Mouse (Mus musculus) frontal cortex, adult 2 months (tissue): ENCODE measurements at regions not wholly inside any gene's neighbourhood (a gene's known extent, or its start where the extent isn't known, plus 50 kb on each side); places are given as distances from the start of the nearest gene placed in this dataset.

Experiments
- DNase-seq, 2 experiments: peaks; one replicate each; pipeline ENCODE4 v3.0.0; 2022; ENCODE audit warnings: low spot score in 1 of 2; ENCODE audit errors: extremely low spot score in 1 of 2

DNA sequence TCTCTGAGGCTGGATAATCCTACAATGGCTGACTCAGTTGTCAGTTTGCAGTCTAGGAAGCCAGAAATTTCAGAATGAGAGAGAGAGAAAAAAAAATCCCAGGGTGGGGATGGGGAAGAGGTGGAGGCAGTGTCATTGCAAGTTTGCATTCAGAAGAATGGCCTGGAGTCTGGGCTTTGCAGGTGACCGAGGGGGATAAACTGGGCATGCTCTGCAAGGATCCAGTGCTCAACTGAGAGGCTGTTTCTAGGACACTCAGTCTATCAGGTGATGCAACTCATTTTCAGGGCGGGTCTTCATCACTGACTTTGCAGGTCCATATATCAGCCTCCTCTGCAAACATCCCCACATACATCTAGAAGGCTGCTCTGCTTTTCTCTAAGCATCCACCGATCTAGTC is 256.7 kb downstream of the Dact1 start:
- DNase-seq: no peak

DNA sequence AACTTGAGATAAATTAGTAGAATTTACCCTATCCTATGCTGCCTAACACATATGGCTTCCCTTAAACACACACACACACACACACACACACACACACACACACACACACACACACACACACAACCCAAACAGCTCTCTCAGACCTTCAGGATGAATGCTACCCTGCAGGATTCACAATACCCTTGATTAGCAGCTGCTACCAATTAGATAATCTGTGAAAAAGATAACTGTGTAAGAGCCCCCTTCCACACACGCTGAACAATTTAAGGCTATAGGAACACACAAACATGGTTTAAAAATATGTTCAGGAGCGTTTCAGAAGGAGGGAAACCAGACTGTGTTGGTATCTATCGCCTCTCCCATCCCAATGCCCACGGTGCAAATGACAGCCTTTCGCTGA is 258.6 kb downstream of the Dact1 start:
- DNase-seq: no peak

DNA sequence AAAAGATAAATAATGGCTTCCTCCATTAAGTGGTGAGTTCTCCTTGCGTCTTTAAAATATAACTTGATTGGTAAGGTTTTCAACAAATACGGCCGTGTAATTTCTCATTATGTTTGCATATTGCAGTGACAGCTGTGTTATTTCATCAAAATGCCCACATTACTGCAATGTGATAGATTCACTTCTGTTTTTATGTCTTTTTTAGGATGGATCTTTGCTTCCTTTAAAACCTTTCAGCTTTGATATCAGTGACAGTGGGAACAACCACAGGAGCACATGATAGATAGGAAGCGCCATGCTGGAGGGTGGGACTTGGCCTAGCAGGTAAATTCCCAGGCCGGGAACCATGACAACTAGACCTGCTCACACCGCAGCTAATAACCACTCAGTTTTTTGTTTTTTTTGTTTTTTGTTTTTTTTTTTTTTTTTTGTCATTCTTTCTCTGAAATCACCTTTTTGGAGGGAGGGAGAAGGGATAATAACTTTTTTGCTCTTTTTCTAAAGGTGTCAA is 259.3 kb downstream of the Dact1 start:
- DNase-seq: no peak

DNA sequence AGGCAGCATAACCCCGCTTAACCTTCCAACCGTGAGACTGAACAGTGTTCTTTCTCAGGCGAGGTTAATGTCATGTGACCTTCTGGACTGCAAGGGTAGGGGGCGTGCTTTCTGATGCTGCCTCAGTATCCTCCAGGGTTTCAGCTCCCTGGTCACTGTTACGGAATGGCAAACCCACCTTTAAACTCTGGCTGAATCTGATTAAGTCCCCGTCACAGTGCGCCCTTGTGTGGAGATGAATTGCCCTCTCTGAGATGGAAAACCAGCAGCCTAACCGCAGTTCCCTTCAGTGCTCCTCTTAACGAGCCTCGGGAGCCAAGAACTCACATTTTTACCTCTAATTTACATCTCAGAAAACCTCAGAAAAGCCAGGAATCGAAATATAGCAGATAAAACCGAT is 260.0 kb downstream of the Dact1 start:
- DNase-seq: no peak

DNA sequence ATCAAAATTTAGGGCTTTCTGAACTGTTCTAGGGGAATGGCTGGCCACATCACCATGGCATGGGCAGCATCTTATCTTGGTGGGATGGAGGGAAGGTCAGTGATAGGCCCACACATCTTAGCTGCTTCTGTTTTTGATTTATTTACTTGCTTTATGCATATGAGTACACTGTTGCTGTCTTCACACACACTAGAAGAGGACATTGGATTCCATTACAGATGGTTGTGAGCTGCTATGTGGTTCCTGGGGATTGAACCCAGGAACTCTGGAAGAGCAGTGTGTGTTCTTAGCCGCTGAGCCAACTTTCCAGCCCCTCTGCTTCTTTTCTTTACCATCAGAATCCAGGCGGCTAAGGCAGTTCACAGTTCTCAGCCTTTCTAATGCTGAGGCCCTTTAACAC is 260.4 kb downstream of the Dact1 start:
- DNase-seq: no peak

DNA sequence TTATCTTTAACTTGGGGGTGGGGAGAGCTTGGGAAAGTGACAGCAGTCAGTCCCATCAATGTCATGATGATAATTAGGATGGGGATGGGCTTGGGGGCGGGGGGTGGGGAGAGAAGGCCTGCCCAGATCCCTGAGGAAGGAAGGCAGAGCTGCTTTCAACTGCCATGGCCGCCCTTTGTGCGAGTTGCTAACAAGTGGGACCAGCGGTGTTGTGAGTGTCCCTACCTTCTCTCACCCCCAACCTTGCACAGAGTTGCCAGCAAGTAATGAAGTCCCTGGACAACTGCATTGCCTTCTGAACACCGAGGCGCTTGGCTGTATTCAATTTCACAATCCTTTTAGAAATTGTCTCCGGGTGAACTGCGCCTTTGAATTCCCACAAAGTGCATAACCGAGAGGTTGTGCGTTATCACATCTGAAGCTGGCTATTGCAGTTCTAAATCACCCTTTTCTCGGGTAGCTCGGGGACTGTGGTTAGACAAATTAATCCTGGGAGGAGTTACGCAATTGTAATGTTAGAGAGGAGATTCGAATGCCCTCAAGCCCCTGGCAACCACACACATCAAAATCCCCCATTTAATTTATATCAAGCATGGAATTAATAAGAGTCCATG is 257.9 kb upstream of the Daam1 start:
- DNase-seq: no peak

DNA sequence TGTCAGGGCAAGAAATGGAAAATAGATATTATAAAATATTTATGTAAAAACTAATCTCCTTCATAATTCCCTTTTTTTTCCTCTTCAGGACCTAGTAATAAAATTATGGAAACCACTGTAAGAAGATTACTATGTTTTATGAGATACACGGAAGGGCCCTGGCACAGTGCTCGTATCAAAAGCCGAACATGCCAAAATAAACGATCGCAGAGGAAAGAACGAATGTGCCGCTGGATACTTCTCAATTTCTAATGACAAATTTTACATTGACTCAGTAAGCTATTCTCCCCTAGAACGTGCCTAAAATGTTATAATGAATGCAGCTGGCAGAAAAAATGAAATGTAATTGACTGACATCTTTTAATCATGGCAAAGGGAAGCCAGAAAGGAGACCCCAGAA is 257.4 kb upstream of the Daam1 start:
- no peak for DNase-seq

DNA sequence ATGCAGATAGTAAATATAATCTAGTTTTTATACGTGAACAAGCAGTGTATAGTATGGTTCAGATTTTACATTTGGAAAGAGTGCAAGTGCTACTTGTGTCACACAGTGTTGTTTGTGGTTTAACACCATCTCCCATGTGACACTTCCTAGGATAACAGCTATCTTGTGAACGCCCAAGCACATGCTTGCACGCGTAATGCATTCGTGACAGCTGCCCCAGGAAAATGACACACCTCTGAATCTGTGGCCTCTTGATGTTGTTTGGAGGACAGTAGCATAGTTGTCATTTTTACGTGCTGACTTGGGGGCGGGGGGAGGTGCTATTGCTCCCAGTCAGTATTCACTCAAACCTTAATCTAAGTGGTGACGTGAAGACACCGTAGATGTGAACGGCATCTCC is 256.2 kb upstream of the Daam1 start:
- DNase-seq: no peak

DNA sequence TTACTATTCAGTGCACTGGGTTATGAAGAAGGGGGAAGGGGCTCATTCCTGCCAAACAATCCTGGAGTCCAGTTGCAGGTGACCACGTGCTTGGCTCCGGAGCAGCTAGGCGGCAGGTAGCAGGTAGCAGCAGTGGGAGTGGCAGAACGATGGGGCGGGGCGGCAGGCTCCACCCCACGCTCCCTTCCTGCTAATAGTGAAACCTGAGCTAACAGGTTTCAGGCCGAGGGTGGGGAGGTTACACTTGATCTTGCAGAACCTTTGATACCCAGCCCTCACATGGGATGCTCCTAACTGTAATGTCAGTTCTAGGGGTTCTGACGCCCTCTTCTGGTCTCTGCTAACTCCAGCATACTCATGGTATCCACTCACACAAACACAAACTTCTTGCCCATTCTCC is 253.5 kb upstream of the Daam1 start:
- no peak for DNase-seq

DNA sequence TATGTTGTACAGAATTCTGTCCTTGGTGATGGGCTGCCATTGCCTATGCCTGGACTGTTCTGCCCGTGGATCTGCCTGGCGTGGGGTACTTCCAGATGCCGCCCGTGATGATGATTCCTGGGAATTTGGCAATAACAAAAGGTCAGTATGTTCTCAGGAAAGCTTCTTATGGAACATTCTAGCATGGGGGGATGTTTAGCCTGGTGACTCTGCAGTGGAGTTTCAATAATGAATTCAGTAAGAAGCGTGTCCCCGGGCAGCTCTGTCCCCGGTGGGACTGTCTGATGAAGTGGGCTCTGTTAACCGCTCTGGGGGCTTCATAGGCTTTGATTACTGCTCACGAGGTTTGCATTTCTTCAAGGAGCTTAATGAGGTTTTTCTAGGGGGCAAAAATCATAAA is 252.9 kb upstream of the Daam1 start:
- no peak for DNase-seq

DNA sequence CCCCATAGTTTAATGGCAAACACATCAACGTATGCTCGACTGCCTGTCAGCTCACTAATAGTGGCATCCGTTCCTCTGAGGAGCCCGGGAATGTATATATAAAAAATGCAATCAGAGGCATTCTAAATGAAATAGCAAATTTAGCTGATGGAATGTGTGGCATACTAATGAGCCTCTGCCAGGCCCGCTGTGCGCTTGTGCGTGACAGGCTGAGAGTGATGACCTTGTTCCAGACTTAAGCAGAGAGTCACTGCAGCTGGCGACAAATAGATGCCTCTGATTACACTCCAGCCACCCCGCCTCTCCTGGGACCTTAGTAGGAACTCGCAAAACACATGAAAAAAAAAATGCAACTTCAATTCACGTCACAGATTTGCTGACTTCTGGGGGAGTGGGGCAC is 252.0 kb upstream of the Daam1 start:
- no peak for DNase-seq

DNA sequence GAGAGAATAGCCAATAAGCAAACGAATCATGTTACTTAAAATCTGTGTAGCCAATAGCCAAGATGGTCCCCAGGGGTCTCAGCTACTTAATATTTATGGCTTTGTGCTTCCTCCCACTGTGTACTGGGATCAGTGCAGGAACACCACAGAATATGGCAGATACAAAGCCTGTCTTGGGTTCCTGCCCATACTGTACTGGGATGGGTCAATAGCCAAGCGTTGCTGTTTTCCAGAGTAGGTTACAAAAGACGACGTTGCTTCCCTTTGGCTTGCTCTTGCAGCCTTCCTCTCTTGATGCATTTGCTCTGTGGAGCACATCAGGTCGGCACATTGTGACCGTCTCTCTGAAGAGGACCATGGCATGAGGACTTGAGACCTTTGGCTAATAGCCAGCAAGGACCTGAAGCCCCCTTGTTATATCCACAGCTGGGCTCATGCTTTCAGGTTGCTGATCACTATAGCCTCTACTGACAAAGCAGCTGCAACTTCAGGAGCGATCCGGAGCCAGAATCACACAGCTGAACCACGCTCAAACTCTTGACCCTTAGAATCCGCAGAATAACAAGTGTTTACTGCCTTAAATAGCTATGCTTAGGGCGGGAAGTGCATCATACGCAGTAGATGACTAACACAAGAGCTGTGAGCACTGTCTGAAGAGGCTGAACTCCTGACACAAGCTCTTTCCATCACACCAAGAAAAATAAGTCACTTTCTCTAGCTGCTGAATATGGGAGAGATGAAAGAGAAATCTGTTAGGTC is 250.2 kb upstream of the Daam1 start:
- DNase-seq: no peak

DNA sequence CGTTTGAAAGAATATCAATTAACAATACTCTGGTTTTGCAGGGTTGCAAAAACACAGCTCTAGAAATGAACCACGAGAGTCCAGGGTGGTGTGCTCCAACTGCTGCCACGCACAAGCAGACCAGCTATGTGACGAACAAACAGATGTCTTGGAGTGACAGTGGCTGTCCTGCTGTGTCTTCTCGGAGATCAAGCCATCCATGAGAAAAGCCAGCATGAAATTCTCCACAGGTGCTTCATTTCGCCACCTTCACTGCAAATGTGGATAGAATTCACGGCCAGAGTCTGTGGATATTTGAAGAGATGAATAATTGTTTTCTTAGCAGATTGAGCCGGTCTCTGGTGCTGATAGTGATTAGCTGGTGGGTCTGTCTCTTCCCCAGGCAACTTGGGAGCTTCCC is 246.3 kb upstream of the Daam1 start:
- DNase-seq: no peak

DNA sequence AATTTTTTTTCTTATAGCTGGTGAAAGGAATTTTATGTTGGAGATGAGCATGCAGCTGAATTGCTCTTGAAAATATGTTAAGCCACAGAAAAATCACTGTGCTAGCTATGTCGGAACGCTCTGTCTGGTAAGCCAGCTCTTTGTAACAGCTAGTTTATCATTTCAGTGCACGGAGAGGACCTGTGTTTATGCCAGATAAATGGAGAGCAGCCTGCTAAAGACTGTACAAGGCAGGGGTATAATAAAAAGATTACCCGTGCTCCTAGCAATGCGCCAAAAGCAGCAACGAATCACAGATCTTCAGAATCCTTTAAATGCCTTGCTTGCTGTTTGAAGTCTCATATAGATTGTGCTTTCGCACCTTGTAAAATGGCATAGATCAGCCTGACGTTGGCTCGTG is 232.2 kb upstream of the Daam1 start:
- DNase-seq: no peak

DNA sequence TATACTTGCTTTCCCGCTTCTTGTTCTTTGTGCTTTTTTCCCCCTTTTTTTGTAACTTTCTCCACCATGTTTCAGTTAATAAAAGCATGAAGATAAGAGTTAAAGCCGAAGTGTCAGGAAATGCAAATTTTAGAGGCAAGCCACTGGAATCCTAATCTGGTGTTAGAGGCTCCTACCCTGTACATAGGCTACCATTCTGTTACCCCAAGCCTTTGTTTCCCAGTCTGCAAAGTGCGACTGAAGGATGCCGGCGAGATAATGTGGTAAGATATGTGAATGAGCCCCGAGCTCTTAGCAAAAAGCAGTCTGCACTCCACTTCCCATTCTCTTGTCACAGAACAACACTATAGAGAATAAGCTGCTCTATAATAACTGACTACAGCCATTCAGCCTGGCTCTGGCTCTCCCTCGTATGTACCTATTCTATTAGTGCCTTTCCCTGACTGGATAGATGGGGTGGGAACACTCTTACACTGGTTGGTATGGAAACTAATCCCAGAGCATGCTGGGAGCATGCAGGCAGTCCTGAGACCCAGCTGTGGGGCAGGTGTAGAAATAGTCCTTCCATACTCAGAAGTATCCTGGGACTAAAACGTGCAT is 229.7 kb upstream of the Daam1 start:
- no peak for DNase-seq

DNA sequence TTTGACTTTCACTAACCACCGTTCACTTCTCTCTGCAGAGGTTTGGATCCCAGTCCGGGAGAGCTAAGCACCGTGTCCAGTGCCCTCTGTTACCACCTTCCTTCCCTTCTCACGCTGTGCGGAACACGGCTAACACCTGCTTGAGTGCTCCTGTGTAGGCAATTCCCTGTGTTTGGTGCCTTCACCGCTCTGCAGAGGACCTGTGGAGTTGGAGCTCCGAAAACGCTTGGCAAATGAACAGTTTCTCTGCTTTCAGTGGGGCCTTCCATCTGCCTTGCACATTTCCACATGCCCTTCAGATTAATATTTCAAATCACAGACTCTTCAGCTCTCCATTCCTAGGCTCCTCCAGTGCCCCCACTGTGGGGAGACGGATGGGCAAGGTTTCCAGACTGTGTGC is 227.7 kb upstream of the Daam1 start:
- DNase-seq: no peak

DNA sequence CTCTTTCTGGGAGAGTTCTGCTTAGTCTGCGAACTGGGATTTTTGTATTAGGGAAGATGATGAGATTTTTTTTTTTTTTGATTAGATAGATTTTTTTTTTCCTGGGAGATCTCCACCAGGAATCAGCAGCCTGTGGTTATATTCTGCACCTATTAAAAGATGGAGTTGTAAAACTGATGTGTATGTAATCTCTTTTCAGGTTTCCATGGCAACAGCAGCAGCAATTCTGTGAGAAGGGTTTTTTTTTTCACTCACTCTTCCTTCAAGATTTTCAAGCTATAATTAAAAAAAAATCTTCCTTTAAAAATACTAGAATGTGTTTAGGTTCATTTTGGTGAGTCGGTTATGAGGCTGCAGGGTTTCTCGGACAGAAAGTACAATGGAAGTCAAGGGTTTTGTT is 224.5 kb upstream of the Daam1 start:
- DNase-seq: peak in 1 of 2 experiments; percentile 23

DNA sequence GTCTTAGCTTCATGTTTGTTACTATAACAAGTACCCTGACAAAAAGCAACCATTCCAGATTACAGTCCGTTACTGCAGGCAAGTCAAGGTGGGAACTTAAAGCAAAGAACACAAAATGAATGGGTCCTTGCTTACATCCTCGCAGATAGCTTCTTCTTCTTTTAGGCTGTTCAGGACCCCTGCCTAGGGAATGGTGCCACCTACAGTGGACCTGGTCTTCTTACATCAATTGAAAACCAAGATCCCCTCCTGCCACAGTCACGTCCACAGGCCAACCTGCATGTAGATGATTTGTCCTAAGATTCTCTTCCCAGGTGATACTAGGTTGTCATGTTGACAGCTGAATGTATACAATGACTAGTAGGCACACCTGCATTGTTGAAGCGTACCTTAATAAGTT is 222.9 kb upstream of the Daam1 start:
- no peak for DNase-seq

DNA sequence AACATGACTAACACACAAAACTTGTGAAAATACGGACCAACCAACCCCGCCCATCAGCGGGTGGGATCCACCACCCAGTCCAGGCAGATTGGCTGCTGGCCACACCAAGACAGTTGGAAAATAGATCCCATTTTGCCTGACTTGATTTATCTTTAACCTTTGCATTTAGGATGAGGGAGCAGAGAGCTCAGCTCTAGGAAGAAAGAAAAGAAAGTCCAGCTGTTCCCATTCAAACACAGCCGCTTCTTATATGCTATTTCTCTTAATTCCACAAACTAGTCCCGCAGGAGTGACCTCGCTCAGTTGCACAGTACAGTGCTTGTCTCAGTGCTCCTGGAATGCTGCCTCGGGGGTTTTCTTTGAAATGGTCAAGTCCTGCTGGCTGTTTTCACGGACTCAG is 217.6 kb upstream of the Daam1 start:
- no peak for DNase-seq

DNA sequence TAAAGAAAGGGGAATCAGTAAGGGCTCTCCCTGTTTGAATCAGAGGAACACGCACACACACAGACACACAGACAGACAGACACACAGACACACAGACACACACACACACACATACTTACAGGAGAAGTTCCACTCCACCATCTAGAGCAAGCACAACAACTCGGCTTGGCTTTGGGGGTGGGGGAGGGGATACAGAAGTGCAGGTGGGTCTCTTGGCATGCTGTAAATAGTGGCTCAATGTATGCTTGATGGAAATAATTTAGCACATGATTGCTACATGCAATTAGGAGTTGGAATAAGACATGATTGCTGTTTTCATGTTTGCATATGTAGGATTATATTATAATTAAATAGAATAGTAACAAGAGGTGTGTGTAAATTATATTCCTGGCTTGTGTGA is 215.9 kb upstream of the Daam1 start:
- no peak for DNase-seq

DNA sequence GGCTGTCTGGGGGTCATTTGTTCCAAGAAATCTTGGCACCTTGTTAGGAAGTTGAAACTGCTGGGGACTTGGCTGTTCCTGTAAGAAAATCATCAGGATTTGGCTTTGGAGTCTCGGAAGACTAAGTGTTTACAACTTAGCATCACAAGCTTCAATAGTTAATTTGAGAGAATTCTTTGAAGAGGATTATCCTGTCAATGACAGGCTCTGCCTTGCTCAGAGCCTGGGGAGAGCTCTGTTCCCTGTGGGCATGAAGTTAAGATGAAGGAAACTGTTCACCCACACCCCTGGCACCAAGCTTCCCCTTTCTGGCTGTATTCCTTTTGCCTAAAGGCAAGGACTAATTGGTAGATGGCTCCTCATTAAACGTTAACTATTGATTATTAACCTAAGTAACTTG is 215.5 kb upstream of the Daam1 start:
- DNase-seq: no peak

DNA sequence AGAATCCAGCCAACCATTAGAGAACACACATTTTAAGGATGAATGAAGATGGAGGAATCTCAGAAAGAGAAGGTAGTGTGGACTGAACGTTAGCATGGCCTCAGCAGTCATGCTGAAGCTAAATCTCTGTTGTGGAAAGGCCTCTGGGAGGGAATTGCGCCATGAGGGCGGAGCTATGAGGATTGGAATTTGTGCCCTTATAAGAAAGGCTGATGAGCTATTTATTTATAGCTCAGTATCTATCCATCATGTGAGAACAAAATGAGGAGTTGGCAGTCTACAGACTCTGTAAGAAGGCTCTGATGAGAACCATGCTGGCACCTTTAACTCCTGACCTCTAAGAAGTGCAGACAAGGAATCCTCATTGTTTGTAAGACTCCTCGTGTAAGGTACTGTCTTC is 214.8 kb upstream of the Daam1 start:
- no peak for DNase-seq
